Mouse (Mus musculus) cerebellum, adult 8-10 months (tissue): ENCODE measurements at regions not wholly inside any gene's neighbourhood (a gene's known extent, or its start where the extent isn't known, plus 50 kb on each side); places are given as distances from the start of the nearest gene placed in this dataset.

Experiments used
- DNase-seq: peaks from one replicate; pipeline ENCODE4 v3.0.0; 2022

DNA sequence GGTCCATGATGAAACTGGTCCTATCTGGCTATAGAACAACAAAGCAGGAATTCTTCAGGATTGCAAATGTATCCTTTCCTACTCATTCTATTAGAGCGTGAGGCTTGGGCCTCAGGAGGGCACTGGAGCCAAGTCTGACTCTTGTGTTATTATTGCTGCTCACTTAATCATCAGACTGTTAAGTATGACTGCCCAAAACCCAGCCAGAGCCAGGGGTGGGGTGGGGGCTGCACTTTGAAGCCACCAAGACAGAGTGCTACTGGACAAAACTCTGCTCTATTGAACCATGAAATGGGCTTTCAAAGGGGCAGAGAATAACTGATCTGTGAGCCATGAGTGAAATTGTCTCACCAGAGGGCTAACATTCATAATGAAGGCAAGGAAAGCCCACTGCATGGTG is 181.7 kb upstream of the Lpp start:
- DNase-seq: no peak

DNA sequence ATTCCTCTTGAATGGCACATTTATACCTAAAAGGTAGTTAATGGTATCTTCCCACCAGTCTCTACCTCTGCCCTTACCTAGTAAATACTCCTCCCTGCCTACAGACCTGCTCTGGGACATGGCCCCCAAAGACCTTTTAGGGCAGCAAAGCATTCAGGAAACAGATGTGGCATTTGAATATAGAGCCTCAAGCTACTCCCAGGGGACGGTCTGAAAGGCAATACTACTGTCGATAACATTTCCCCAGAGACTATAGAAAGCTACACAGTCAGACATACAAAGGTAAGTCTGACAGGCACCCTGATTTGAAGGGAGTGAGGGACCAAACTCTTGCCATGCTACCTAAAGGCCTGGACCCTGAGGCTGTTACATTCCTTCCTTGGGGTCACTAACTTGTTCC is 184.4 kb upstream of the Lpp start:
- no peak for DNase-seq

DNA sequence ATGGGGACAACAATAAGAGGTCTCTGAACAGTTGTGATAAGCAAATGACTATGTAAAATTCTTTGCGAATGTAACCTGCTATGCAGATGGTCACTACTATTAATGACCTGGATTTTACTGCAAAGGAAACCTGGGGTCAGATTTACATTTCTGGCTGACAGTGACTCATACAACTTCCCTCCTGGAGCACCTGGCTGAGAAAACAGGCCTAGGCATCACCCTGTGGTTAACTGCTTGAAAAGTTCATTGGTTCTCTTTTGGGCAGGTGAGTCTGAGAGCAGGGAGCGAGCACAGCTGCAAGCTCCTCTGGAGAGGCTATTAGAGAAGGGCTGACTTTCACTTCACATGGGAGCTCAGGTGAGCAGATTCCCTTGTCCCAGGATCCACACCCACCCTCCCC is 185.2 kb upstream of the Lpp start:
- no peak for DNase-seq

DNA sequence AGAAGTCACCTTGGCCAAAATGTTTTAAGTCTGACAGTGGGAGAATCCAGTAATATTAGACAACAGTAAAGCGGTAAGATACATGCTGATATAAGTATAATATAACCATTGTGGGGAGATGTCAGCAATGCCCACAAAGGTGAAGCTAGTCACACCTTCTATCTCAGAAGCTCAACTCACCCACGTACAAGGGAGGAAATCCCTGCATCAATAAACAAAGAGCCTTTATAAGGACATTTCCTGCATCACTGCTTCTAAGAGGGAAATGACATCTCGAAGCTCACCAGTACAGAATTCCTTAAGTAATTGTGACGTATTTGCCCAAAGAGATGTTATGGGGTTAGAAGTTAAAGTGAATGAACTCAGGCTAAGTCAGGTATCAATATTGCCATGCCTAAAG is 186.3 kb upstream of the Lpp start:
- no peak for DNase-seq

DNA sequence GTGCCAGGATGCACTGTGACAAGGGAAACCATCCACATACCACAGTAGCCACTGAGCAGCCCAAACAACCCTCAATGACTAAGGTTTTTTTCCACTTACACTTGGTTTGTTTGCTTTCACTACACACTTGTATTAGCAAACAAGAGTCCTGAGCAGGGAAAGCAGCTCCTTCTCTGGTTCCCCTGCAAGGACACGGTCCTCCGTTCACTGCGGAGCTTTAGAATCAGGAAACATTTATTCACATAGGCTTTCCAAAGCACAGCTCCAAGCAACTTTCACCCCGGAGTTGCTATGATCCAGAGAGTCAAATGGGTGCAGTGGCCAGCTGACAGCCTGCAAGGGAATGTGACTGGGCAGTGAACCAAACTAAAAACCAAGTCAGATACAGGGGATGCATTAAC is 186.8 kb upstream of the Lpp start:
- DNase-seq: no peak

DNA sequence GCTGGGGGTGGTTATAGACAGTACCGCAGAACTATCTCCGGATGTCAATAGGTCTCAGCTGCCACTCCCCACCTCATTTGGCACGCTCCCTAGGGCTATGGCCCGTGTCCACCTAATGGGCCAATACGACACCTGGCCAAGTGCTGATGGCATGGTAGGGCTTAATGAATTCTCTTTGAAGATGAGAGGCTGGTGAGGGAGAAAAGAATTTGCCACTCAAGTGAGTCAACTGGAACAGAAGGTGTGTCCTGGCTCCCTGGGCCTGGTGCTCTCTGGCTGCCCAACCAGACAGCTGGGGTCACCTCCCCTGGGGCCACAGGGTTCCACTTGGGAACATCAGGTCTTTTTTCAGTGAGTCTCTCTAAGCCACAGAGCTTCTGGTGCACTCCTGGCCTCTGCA is 187.7 kb upstream of the Lpp start:
- DNase-seq: peak; percentile 26

DNA sequence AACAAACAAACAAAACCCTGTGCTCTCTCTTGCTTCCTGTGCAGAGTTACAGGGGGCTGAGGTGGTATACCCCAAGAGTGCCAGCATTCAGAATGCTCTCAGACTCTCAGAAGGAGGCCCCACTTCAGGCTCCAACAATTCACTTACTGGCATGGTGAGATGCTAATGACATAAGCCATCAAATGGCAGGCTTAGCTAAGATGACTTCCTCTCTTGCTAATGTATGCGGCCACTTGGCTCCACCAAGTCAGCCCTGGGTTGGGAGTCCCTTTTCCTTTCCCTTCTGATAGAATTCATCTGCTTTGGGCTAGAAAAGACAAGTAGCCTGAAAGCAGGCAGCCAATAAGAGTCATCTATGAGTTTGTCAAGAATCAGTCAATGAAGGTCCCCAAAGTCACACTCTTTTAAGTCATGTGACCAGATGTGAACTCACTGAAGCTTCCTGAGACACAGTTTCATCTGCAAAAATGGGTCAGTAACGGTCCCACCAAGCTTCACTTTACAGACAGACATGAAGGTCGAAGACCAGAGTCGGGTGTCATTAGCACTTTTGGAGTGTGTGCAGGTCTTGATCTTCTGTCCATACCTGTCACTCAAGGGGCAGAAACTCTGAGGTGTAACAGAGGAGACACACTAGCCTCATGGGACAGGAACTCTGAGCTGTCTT is 189.1 kb upstream of the Lpp start:
- no peak for DNase-seq

DNA sequence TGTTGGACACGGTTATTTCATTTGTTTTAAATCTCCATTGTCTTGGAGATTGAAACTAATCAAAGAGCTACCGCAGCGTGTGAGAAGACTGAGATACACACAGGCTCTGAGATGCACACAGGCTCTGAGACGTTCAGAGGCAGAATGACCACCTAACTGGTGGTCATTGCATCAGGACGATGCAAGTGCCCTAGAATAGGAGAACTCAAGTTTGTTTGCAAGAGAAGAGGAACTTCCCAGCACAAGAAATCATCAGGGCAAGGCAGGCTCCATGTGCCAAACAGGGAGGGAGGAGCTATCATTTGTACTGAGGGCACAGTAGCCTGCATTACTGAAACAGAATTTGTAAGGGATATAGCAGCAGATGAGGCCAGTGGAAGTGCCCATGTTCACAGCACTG is 190.7 kb upstream of the Lpp start:
- no peak for DNase-seq

DNA sequence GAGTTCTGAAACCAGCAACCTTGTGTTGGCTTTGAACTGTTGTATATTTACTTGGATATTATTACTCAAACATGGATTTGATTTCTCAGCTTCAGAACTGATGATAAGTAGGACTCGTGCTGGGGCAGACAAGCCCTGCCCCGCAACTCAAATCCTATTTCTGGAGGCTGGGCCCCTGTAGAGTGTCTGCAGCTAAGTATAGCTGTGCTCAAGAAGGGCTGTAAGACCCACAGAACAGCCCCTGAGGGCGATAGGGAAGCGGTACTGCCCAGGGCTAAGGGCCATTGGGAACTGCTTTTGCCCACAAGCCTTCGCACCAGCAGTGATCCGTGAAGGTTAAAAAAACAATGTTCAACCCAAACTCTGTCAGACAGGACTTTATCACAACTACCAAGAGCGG is 191.9 kb upstream of the Lpp start:
- no peak for DNase-seq

DNA sequence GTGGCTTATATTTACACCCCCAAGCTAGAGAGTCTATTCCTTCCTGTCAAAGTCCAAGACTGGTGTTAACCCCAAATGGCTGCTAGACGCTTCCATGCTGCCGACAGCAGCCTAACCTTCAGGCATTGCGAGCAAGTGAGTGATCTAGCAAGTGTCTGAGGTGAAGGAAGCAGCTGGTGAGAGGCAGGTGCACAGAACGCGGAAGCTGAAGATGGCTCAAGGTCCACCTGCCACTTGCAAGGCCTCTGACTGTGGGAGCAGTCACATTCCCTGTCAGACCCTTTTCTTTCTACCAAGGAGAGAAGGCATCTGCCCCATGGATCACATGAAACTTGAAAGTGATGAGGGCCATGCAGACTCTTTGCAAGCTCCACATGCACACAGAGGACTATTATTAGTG is 193.1 kb upstream of the Lpp start:
- no peak for DNase-seq

DNA sequence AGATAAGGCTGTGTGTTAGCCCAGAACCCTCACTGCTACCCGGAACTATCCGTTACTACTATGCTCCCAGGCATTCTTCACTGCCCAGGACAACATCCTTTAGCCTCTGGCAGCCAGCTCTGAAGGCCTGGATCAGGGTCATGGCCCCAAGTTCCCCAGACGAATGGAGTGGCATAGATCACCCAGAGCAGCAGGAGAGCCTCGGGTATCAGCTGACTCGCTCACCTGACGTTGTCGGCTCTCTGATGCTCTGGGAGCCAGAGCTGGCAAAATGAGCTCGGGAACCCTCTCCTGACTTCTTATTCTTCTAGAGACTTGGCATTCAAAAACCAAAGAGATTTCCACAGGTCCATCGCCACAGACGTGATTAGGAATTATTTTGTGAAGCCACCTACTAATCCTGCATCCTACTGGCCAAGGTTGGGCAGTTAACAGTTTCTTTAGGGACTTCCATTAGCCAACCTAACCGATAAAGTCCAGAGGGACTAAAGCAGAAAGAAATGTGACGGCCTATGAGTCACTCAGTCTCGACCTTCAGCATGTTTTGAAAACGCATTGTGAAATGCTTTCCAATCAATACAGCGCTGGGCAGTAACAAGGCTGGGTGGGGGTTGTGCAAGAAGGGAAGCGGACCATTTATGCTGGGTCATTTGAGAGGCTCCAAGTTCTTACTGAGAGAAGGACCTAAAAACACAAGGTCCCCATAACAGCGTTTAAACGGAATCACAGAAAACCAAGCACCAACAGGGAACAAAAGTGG is 193.7 kb upstream of the Lpp start:
- no peak for DNase-seq

DNA sequence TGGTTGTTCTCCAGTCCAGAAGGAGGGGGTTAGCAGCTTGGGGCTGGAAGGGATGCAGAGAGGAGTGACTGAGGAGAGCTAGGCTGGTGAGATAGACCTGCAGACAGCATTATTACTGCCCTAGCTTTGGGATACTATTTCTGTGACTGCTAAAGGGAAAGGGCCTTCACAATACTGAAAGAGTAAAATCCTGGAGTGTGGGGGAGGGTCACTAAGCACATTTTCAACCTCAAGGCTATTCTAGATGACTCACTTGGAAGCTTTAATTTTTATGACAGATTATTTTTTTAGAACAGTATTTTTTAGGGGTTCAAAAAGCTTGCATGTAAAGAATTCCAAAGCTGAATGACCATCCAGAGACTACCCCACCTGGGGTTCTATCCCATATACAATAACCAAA is 195.0 kb upstream of the Lpp start:
- no peak for DNase-seq

DNA sequence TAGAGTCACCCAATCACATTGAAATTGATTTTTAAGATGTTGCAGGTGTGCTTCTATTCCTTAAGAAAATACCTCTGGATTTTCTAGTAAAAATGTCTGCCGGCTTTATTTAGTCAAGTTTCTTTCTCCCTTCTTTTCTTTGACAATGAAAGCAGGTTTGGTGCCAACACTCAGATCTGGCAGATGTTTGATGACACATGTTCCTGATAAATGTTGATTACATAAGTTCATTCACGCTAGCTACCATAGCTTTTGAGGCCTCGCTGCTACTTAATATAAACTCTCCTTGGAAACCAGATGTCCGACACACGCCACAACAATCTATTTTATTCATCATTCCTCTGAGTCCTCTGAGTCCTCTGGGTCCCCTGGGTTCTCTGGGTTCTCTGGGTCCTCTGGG is 195.7 kb upstream of the Lpp start:
- DNase-seq: no peak

DNA sequence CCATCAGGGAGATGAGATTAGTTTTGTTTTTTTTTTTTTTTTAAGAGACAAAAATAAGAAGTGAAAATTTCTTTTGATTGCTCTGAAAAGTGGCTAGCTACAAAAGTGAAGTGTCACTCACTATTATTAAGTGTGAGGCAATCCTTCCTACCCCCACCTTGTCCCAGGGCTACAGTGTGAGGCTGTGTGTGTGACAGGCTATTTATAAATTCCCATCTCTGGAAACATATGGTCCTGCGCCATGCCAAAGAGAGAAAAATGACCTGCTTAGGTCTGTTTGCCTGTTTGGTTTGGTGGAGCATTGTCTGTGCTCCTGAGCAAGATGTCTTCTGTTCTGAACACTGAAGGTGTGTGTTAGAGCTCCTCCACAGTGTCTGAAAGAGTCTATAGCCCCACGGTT is 199.4 kb upstream of the Lpp start:
- DNase-seq: peak; percentile 78

DNA sequence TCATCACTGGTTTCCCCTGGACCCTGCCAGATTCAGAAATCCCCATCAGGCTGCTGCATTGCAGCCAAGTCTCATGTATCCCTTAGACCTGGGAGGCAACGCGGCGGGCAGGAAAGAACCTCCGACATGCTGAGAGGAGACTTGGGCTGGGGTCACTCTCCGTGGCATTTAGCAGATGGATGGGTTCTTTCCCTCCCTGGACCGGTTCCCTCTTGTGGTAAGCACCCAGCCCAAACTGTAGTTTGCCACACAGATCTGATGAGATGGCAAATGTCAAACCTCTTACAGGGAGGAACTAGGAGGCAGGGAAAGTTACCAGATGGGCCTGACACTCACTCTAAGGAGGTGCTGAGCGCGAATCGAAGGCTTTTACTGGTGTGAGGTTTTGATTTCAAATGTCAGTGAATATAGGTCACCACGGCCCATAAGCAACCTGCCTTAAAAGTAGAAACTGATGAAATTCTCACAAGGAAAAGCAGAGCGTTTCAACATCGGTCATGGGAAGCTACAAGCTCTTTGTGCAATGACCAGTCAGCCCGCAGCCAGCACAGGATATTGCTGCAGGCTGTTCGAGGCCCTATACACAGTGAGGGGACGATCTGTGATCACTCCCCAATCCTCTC is 199.9 kb upstream of the Lpp start:
- DNase-seq: peak; percentile 81

DNA sequence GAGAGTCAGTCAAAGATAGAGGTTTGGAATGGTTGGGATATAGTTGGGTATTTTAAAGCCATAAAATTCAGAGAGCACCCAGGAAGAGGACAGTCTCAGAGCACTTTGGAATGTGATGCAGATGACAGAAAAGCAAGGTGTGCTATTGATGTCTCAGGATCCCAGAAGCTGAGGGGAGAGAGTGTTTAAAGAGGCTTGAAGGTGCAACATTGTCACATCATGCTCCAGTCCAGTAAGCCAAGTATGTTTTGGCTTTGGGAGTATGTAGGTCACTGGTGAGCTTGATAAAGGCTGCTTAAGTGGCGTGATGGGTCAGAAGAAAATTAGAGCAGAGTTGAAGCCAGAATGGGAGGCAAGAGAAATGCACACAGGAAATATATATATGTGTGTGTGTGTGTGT is 201.3 kb upstream of the Lpp start:
- DNase-seq: peak; percentile 37

DNA sequence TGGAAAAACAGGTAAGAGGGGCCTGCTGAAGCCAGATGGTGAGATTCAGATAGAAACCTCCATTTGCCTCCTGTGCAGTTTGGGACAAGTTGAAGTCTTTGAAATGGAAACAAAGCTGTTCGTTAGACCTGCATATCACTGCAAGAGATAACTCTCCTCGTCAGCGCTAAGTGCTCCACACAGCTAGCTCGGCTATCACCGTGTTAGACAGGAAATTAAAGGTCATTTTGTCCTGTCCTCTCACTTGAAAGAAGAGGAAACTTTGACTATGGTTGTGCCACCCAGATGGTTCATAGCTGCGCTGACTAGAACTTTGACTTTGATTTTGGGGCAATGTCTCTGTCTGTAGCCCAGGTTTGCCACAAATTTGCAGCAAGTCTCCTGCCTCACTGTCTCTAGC is 198.5 kb upstream of the Bcl6 start:
- DNase-seq: no peak

DNA sequence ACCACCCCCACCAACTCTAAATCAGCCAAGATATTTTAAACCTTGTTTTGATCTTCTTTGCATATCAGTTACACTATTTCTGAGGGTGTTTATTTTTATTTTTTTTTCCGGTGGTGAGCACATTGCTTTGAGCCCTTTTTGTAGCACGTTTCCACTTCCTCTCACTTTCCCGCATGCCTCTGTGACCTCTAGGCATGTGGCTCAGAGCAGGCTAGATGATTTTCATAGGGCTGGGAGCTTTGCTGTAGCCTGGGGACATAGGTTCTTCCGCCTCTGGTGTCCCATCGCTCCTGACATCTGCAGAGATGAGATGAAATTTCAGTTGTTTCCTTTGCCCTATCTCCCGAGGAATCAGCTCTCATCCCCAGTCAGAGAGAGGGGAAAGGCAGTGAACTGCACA is 197.3 kb upstream of the Bcl6 start:
- DNase-seq: no peak

DNA sequence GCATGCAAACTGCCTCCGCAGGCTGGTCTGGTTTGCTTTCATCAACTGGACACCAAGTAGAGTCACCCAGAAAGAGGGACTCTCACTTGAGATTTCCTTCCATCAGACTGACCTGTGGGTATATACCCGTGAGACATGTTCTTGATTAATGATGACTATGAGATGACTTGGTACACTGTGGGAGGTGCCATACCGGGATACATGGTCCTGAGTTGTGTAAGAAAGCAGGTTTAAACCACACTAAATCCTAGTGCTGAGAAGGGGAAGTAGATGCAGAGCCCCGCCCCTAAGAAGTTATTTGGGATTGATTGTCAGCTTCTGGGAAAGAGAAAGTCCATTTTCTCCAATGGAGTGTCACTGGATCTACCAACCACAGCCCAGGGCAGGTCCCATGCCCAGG is 196.2 kb upstream of the Bcl6 start:
- DNase-seq: no peak

DNA sequence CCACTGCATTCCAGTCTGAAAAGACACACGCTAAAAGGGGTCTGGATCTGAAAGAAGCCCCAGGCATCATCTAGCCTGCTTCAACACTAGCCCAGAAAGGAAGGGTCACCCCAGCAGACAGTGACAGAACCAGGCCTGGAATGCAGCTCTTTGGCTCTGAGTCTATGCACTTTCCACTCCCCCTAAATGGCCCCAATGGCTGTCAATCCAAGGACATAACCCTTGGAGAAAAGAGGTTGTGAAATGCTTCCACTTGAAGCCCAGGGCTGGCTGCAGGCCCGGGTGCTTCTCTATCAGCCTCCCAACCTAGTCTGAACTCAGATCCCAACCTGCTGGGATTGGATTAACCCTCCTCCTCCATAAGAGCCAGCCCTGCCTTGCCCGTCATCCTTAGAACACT is 194.6 kb upstream of the Bcl6 start:
- no peak for DNase-seq

DNA sequence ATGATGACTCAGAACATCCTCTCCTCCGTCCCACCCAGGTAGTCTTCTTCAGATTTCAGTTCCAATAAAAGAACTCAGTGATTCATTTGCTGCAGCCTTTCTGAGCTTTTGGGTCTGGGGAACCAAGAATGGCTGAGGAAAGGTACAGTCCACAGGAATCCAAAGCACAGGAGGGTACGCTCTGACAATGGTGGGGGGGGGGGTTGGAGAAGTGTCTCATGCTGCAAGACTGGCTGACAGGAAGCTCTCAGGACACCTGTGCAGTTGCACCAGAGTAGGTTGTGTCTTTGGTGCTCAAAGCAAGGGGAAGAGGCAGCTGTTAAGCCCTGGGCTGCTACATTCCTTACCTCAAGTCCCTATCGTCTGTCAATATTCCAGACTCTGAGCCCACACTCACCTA is 192.7 kb upstream of the Bcl6 start:
- DNase-seq: no peak

DNA sequence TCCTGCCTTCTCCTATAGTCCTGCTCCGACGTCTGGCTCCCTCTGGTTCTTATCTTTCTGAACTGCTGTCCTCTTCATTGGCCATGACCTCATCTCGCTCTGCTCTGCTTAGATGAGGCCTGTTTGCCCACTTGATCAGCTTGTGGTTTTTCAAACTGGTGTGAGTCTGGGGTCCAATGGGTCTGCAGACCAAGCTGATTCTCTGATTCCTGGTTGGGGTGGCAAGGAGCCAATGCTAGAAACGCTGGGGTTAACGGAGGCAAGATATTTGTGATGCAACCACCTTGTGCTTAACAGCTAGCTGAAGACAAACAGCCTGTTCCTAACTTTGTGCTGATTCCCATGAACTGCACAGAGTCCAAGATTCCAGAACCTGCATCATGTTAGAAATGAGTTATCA is 192.0 kb upstream of the Bcl6 start:
- DNase-seq: no peak

DNA sequence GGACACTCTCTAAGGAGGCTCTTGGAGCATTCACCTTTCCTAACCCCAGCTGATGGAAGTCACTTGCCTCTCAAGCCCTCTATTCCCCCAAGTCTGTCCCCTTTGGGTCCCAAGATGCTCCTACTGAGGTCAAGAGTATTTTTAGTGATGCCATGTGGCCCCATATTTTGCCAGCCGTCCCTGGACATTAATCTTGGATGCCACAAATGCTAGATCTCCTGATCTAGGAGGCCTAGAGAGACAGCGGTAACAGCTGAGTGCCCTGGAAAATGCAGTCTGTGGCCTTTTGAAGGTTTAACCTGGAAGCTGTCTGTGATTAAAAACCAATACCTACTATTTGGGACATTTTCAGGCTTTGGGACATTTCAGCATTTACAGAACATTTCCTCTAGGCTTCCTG is 188.9 kb upstream of the Bcl6 start:
- DNase-seq: no peak

DNA sequence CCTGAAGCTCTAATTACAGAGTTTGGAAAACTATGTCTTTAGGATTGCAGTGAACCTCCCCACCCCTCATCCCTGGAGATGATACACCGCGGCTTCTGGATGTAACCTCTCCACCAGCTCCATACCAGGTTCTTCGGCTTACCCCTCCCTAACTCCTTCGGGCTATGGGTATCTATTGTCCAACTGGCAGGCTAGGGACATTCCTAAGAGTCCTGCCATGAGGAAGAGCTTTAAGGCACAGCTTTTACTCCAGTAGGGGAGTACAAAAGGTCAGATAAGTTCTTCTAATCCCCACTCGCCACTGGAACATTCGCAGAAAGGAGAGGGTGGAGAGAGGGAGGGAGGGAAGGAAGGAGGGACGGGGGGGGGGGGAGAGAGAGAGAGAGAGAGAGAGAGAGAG is 188.5 kb upstream of the Bcl6 start:
- DNase-seq: no peak

DNA sequence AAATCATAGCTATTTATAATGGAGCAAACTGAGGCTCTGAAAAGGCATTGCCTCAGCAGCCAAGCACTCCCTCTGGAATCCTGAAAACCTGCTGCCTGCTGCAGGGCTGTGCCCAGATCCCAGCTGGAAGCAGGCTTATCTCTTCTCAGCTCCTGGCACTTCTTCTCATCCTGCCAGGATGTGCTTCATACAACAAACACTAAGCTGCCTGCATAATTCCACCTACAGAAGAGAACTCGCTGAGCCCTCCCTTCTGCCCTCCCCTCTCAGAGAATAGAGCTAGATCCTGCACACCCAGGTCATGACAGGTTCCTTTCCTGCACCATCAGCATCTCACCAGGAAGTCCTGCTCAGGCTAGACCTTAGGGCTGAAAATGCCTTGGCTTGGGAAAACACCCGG is 187.4 kb upstream of the Bcl6 start:
- peak; percentile 77 for DNase-seq
